Mouse (Mus musculus): ENCODE measurements at regions not wholly inside any gene's neighbourhood (a gene's known extent, or its start where the extent isn't known, plus 50 kb on each side); places are given as distances from the start of the nearest gene placed in this dataset.
"Not testable (repeated sequence)": the region's sequence is repeated elsewhere in the genome, so short reads cannot be mapped to it uniquely, and the experiment has no call there.

DNA sequence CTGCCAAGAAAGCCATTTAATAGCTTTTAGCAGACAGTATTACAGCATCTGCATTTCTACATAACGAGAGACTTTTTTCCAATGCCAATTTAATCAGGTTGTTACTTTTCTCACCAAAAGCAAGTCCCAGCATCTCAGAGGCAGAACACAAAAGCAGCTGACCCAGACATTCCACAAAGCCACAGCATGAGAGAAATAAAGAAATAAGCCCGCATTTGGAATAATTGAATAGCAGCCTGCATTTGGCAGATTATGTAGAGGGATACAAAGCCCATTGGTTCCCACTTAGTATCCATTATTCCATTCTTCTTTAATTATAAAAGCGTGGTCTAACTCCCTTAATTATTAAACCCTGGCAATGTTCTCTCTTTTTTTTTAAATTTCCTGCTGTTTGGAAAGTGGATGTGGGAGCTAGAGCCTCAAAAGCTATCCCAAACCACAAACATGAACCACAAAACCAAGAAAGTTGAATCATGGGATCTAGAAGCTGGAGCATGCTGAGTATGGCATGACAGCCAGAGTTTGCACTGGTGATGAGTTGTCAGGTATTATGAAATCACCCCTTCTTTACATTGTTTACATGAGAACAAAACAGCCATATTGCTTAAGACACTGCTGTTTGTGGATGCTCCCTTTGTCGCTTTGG is 247.8 kb upstream of the Irak1bp1 start:
- H3K4me3 ChIP-seq (replicated peaks; ENCODE audit: insufficient read depth, low read depth, low read length) = no peak overlapping the region
- TF ChIP-seq POLR2A (IDR thresholded peaks at IDR 0.05; ENCODE audit: borderline replicate concordance, insufficient read depth, low read length) (no peak), CTCF (IDR thresholded peaks at IDR 0.05; ENCODE audit: borderline replicate concordance, insufficient read depth, low read depth, low read length) (no peak)
- 62% methylated on average over 4 of the region's 4 CpGs for WGBS
- no peak for DNase-seq
- no peak overlapping the region for H3K27ac ChIP-seq (ENCODE audit: insufficient read depth, low read length)
- H3K4me1 ChIP-seq (ENCODE audit: control insufficient read depth, insufficient read depth, low read length) = no peaks in the 10 kb centered on the region
- no peaks in the 10 kb centered on the region for H3K27me3 ChIP-seq (ENCODE audit: control insufficient read depth, insufficient read depth, low read length)

DNA sequence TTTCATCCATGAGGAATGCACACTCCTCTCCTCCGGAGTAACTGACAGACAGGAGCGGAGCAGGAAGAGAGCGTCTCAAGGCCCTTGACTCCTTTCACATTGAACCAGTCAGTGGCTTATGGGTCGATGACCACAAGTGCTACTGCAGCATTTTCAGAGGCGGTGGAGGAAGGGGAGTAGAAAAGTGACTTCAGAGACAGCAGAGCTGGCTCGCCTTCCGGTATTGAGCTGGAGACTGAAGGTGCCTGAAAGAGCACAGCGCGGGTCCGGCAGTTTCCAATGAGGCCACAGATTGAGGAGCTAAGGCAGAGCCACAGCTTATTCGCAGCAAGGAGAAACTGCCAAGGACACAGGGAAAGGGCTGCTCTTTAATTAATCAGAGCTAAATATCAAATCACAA is 220.2 kb upstream of the Irak1bp1 start:
- H3K27me3 ChIP-seq (ENCODE audit: control insufficient read depth, insufficient read depth, low read length) = no peaks in the 10 kb centered on the region
- no peak overlapping the region for H3K27ac ChIP-seq (ENCODE audit: insufficient read depth, low read length)
- WGBS = 38% methylated on average over 11 of the region's 11 CpGs
- TF ChIP-seq CTCF (IDR thresholded peaks at IDR 0.05; ENCODE audit: borderline replicate concordance, insufficient read depth, low read depth, low read length) = no peak
- no peak for TF ChIP-seq POLR2A (IDR thresholded peaks at IDR 0.05; ENCODE audit: borderline replicate concordance, insufficient read depth, low read length)
- no peak for DNase-seq
- H3K4me1 ChIP-seq (ENCODE audit: control insufficient read depth, insufficient read depth, low read length) = no peaks in the 10 kb centered on the region
- H3K4me3 ChIP-seq (replicated peaks; ENCODE audit: insufficient read depth, low read depth, low read length) = no peak overlapping the region

DNA sequence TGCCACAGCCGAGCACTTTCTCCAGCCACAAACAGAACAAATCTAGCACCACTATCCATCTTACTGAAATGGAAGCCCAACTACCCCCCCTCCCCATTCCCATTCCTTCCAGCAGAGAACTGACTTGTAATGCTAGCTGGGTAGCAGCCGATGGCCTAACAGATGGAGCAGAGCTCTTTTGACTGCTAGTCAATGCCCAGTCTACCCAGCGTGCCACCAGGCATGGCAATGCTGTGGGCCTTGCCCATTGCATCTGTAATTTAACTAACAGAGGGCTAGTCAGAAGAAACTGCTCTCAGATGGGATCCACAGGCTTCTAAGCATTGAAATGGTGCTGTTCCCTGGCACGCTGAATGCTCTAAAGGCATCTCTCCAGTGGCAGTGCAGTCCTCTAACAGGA is 219.4 kb upstream of the Irak1bp1 start:
- Histone ChIP-seq H3K27me3 (ENCODE audit: control insufficient read depth, insufficient read depth, low read length) (no peaks in the 10 kb centered on the region), H3K4me3 (replicated peaks; ENCODE audit: insufficient read depth, low read depth, low read length) (no peak overlapping the region), H3K4me1 (ENCODE audit: control insufficient read depth, insufficient read depth, low read length) (no peaks in the 10 kb centered on the region), H3K27ac (ENCODE audit: insufficient read depth, low read length) (no peak overlapping the region)
- 38% methylated on average over 4 of the region's 4 CpGs for WGBS
- no peak for DNase-seq
- TF ChIP-seq CTCF (IDR thresholded peaks at IDR 0.05; ENCODE audit: borderline replicate concordance, insufficient read depth, low read depth, low read length) (no peak), POLR2A (IDR thresholded peaks at IDR 0.05; ENCODE audit: borderline replicate concordance, insufficient read depth, low read length) (no peak)

DNA sequence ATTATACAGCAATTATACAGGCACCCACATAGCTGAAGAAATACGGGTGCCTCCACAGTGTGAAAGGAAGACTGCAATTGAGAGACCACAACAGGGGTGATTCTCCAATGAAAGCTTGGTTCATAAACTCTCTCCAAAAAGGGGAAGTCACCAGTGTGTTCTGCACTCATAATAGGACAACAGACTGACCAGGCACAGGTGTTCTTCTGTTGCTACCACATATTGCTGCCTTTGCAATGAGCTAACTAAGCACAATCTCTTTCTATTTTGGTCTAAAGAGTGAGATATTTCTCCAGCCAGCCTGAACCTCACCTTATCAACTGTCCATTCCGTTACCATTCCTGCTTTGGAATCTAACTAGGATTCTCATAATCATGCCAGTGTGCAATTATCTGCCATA is 216.8 kb upstream of the Irak1bp1 start:
- Histone ChIP-seq H3K4me1 (ENCODE audit: control insufficient read depth, insufficient read depth, low read length) (no peaks in the 10 kb centered on the region), H3K4me3 (replicated peaks; ENCODE audit: insufficient read depth, low read depth, low read length) (no peak overlapping the region), H3K27ac (ENCODE audit: insufficient read depth, low read length) (no peak overlapping the region), H3K27me3 (ENCODE audit: control insufficient read depth, insufficient read depth, low read length) (no peaks in the 10 kb centered on the region)
- WGBS = 64% methylated on average over 2 of the region's 2 CpGs
- DNase-seq = no peak
- TF ChIP-seq CTCF (IDR thresholded peaks at IDR 0.05; ENCODE audit: borderline replicate concordance, insufficient read depth, low read depth, low read length) (no peak), POLR2A (IDR thresholded peaks at IDR 0.05; ENCODE audit: borderline replicate concordance, insufficient read depth, low read length) (no peak)

DNA sequence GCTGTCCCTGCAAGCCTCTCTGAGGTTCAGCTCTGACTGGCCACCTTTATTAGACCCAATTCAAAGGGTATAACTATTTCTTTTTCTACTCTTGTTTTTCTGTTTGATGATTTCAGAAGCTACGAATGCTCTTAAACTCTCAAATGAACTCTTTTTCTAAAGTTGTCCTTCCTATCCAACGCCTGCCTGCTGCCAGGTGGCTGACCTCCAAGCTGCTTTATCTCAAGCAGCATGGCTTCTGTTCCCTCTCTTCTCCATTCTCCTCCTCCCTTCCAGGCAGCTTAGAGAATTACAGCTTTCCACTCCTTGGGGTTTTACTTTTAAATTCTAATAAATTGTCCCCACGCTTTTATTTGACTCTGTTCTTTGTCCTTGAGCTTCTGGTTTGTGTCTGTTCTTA is 196.9 kb upstream of the Irak1bp1 start:
- TF ChIP-seq CTCF (IDR thresholded peaks at IDR 0.05; ENCODE audit: borderline replicate concordance, insufficient read depth, low read depth, low read length) = no peak
- TF ChIP-seq POLR2A (IDR thresholded peaks at IDR 0.05; ENCODE audit: borderline replicate concordance, insufficient read depth, low read length) = no peak

DNA sequence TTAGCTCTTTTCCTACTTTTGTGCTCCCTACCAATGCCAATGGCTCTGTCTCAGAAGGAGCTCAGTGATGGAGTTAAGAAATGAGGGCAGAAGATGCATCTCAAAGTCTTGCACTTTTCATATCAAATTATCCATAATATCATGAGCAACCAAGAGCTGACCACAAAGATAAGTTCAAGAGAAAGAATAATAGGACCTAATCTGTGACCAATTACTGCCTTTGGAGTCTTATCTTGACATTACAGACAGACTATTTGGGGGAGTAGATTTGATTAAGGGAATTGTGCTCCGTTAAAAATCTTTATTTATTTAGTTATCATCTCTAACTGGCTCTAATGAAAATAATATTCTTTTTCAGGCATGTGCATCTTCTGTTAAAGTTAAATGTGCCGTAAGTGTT is 189.1 kb upstream of the Irak1bp1 start:
- TF ChIP-seq POLR2A (IDR thresholded peaks at IDR 0.05; ENCODE audit: borderline replicate concordance, insufficient read depth, low read length) (no peak), CTCF (IDR thresholded peaks at IDR 0.05; ENCODE audit: borderline replicate concordance, insufficient read depth, low read depth, low read length) (no peak)
- no peak overlapping the region for H3K27ac ChIP-seq (ENCODE audit: insufficient read depth, low read length)
- H3K27me3 ChIP-seq (ENCODE audit: control insufficient read depth, insufficient read depth, low read length) = no peaks in the 10 kb centered on the region
- WGBS = 92% methylated on average over 2 of the region's 2 CpGs
- DNase-seq = no peak
- H3K4me3 ChIP-seq (replicated peaks; ENCODE audit: insufficient read depth, low read depth, low read length) = no peak overlapping the region
- no peaks in the 10 kb centered on the region for H3K4me1 ChIP-seq (ENCODE audit: control insufficient read depth, insufficient read depth, low read length)

More for the DNA sequence above, 196.9 kb upstream of the Irak1bp1 start:
- no peaks in the 10 kb centered on the region for H3K4me1 ChIP-seq (ENCODE audit: control insufficient read depth, insufficient read depth, low read length)
- no peak overlapping the region for H3K4me3 ChIP-seq (replicated peaks; ENCODE audit: insufficient read depth, low read depth, low read length)
- WGBS = 46% methylated on average over 3 of the region's 3 CpGs
- no peak for DNase-seq
- no peak overlapping the region for H3K27ac ChIP-seq (ENCODE audit: insufficient read depth, low read length)
- no peaks in the 10 kb centered on the region for H3K27me3 ChIP-seq (ENCODE audit: control insufficient read depth, insufficient read depth, low read length)

DNA sequence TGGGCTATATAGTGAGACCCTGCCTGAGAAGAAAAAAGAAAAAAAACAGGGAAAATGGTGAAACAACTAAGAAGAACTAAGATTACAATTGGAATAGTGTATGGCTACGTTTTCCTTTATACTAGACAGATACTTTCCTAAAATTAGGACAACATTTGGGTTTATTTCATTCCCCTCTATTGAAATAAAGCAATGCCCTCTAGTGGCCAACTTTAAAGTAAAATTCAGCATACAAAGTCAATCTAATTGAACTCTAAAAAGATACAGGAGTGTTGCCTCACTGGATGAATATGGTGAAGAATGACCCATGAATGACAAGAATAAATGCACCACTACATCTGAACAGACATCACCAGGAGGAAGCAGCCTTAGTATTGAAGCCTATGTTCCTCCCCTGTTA is 185.4 kb upstream of the Irak1bp1 start:
- DNase-seq = no peak
- no peak overlapping the region for H3K27ac ChIP-seq (ENCODE audit: insufficient read depth, low read length)
- no peak overlapping the region for H3K4me3 ChIP-seq (replicated peaks; ENCODE audit: insufficient read depth, low read depth, low read length)
- TF ChIP-seq CTCF (IDR thresholded peaks at IDR 0.05; ENCODE audit: borderline replicate concordance, insufficient read depth, low read depth, low read length) (no peak), POLR2A (IDR thresholded peaks at IDR 0.05; ENCODE audit: borderline replicate concordance, insufficient read depth, low read length) (no peak)
- 18% methylated on average over 1 of the region's 1 CpGs for WGBS
- no peaks in the 10 kb centered on the region for H3K4me1 ChIP-seq (ENCODE audit: control insufficient read depth, insufficient read depth, low read length)
- no peaks in the 10 kb centered on the region for H3K27me3 ChIP-seq (ENCODE audit: control insufficient read depth, insufficient read depth, low read length)

DNA sequence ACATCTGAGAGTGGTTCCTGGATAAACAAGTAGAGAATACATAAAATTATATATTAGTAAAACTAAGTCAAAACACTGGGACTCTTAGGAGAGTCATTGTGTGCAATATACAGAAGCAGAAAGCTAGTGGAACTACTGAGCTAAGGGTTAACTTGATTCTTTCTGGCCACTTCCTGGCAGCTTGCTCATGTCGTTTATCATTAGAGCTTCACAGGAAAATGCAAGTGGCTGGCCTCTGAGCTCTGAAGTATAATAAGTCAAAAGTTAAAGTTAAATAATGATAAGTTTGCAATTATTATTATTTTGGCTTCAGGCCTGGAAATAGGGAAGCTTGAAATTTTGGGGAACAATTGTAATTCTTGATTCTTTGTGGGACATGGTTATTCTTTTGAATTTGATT is 173.8 kb upstream of the Irak1bp1 start:
- not testable (repeated sequence) for H3K27ac ChIP-seq (ENCODE audit: insufficient read depth, low read length); DNase-seq; H3K4me3 ChIP-seq (replicated peaks; ENCODE audit: insufficient read depth, low read depth, low read length); H3K4me1 ChIP-seq (ENCODE audit: control insufficient read depth, insufficient read depth, low read length); H3K27me3 ChIP-seq (ENCODE audit: control insufficient read depth, insufficient read depth, low read length)
- WGBS = 3% methylated on average over 1 of the region's 1 CpGs

Measured in cerebellum, adult 2 months (tissue).